Mouse (Mus musculus) ovary, adult 18-20 months (tissue): ENCODE results near the gene Amy2a5.
"Not testable (repeated sequence)": the region's sequence is repeated elsewhere in the genome, so short reads cannot be mapped to it uniquely, and the experiment has no call there.

Source experiments
- DNase-seq: peaks from one replicate; pipeline ENCODE4 v3.0.0; 2022; ENCODE audit warnings: low spot score, mixed read lengths

Gene Amy2a5

GRCm38 (mm10) chr3:113258737-113259136, at the start of gene Amy2a5:
Amy2a5 (minus strand) TSS chr3:113258837.
- DNase-seq: not testable (repeated sequence)

GRCm38 (mm10) chr3:113291349-113291748, 32.7 kb upstream of the Amy2a5 start, which contains the start of gene Amy2a4:
Amy2a4 (minus strand) TSS chr3:113291449.
- DNase-seq: not testable (repeated sequence)

GRCm38 (mm10) chr3:113280285-113280684, 21.6 kb upstream of the Amy2a5 start:
- DNase-seq: not testable (repeated sequence)

- not testable (repeated sequence) for DNase-seq
Measured at GRCm38 (mm10) chr3:113279586-113279985, 20.9 kb upstream of the Amy2a5 start.

GRCm38 (mm10) chr3:113227115-113227514, 31.5 kb downstream of the Amy2a5 start:
- DNase-seq: no peak
